Mouse (Mus musculus) gastrocnemius, postnatal 10 days (tissue): ENCODE data around the gene Tle1. TPM values are rescaled to one million over a fixed set of nuclear protein-coding genes. Genes with fewer than 3 reads are reported as not detected.

Source experiments
- DNase-seq: peaks from one replicate; pipeline ENCODE4 v3.0.0; 2021; ENCODE audit warnings: mixed read lengths
- total RNA-seq, 2 experiments: library from RNA; stranded (reverse); gene quantifications; 2 replicates each; pipeline ENCODE4 v1.2.3; 2021

Gene Tle1
- total RNA-seq, 2 experiments from 2014 or later: 27.2 to 27.4 TPM

DNA sequence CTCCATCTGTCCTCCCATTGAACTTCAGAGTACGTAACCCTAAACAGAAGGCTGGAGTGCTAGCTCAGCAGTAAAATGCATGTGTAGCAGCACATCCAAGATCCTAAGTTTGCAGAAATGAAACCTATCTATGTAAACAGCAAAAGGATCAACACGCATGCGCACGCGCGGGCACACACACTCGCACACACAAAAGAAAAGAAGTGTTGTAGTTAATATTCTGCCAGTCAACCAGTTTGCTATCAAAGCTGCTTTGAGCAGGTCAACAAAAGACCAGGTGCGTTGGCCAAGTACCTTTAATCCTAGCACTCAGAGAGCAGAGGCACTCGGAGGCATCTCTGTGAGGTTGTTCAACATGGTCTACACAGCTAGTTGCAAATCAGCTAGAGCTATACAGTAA, 35.0 kb downstream of the Tle1 start:
- no peak for DNase-seq

DNA sequence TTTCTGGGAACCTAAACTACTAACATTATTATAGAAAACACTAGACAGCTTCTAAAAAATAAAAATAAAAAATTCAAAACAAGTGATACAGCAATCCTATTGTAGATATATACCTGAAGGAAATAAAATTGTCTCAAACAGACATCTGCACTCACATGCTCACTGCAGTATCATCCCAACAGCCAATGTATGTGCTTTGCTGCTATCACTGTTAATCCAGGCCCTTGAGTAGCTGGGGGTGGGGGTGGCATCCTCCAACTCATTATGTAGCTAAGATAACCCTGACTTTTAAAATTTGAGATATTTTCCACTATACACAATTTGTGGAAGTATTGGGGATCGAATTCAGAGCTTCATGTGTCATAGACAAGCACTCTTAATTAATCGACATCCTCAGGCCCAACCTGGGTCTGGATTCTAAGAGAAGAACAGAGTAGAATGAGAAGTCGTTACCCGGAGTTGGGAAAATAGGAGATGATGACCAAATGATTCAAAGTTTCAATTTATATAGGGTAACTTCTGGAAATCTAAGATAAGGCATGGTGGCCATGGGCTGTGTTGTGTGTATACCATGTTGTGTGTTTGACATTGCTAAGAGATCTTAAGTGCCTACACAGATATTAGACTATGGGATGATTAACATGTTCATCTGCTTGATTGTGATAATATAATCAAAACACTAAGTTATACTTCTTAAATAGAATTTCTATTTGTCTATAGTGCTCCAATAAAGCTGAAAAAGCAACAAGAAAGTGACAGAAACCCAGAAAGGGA, 38.1 kb downstream of the Tle1 start:
- DNase-seq: no peak

DNA sequence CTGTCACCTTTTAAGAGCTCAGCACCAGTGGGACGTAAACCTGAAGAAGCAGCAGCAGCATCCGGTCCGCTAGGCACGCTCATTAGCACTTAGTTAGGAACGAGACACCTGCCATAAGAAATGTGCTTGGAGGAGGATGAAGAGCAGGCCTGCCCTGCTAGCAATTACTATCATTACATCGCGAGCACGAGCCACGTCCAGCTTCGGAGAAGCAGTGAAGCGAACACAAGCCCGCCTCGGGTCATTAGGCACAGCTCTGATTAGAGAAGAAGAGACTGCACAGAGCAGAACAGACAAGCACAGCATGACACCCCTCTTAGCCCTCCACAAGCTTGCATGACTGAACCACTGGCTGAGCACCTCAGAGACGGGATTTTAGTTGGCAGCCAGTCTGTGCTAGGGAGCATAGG, 40.6 kb downstream of the Tle1 start:
- DNase-seq: no peak

DNA sequence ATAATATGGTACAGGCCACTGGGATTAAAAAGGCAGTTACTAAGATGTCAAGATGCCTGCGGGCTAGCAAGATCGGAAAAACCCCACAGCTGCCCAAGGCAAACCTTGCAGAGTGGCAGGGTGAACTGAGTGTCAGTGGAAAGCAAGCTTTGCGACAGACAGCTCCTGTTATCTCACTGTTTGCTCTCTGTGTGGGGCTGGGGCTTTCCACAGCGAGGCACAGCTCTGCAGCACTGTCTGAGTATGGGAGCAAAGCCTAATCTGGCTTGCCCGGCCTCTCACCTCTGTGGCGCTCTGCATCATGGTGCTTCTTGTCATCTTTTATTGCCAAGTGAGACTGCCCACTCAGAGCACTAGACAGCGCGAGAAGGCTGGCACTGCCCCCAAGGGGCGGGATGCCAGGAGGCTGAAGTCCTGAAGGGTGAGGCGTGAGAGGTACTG, 42.8 kb downstream of the Tle1 start:
- peak; percentile 19 for DNase-seq

DNA sequence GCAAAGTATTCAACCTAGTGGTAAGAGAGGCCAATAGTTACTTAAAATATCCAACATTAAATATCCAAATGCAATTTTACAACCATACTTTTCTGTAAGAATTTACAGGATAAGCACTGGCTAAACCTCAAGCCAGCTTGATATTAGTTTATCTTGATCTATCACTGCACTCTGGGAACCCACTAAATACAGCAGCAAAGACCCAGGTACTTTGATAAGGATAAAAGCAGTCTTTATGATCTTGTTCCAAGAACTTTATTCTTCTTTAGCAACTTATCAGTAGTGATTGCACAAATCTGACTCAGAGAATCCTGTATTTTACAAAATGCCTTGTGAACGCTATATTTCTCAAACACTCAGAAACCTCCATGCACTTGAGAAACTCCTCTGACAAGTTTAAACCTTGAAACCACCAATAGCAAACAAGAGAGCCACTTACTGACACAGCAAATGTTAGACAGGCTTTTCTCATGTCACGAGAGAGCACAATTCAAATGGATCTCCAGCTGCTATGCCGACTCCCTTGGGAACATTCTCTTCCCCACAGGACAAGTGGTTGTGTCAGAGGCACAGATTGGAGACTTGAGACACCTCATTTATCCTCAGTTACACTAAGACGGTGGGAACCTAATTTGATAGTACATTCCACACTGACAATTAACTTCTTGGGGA, 50.1 kb downstream of the Tle1 start:
- DNase-seq: no peak

DNA sequence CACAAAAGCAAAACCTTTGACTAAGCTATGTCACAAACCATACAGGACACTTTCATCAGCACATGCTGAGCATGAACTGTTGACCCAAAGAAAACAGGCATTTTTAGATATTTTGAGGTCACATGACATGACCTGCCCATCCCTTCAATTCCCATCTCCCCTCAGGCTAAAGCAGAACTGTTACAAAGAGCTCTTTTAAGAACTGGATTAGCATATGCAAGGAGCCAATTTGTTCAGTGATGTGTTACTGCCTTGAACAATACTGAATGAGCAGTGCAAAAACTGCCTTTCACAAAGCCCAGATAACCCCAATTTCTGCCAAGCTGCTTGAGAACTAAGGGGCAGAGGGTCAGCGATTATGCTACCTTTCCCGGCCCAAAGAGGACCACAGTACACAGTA, 54.7 kb downstream of the Tle1 start:
- DNase-seq: no peak

DNA sequence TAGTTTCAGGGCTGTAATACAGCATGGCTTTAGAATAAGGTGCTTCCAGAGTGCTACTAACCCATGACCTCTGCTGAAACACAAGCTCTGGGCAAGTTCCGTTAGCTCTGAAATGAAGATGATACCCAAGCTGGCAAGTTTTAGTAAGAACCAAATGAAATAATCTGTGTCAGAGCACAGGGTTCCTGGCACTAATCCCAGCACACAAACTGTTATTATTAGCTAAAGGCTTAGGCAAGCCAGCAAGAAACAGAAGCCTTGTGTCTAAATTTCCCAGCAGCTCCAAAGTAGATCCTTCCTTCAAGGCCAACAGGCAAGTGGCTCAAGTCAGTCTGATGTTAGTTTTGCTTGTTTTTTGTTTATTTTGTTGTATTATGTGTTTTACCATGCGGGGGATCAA, 56.2 kb downstream of the Tle1 start:
- peak; percentile 32 for DNase-seq

DNA sequence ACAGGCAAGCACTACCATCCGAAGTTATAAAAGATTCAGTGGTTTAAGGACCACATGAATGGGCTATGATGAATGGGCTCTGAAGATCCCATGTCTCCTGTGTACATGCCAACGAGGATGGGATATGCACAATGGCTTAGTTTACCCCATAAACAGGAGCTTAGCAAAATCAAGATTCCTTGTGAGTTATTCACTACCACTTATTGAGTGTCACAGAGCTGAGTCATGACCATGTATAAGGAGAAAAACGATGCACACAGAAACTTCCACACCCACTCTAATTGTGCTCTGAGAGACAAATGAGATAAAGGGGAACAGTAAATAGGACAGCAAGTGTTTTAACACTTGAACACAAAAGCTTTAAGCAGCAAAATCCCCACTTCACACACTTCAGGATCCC, 60.0 kb downstream of the Tle1 start:
- DNase-seq: no peak

DNA sequence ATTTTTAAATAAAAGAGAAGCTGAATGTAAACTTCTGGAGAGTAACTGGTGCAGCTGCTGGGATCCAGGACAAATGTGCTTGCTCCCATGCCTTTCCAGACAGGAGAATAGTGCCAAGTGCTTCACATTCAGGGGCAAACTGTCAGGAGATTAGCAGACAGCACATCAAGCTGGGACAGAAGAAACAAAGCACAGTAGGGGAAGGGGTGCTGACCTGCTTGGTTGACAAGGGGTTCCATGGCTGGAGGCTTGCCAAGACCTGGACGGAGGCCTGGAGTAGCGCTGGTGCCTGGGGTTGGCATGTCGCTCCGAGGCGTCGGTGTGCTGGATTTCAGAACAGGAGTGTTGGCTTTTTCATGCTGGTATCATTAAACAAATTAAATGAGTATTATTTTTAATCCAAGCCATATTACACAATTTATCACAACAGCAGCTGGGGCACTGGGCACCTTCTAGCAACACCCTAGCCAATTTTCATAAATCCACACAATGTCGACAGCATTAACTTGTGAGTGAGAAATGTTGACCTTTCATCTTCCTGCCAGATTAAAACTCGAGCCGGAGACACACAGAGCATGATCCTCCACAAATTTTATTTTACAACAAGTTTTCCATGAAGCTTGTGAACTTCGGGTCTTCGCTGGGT, 61.1 kb downstream of the Tle1 start:
- peak; percentile 45 for DNase-seq

DNA sequence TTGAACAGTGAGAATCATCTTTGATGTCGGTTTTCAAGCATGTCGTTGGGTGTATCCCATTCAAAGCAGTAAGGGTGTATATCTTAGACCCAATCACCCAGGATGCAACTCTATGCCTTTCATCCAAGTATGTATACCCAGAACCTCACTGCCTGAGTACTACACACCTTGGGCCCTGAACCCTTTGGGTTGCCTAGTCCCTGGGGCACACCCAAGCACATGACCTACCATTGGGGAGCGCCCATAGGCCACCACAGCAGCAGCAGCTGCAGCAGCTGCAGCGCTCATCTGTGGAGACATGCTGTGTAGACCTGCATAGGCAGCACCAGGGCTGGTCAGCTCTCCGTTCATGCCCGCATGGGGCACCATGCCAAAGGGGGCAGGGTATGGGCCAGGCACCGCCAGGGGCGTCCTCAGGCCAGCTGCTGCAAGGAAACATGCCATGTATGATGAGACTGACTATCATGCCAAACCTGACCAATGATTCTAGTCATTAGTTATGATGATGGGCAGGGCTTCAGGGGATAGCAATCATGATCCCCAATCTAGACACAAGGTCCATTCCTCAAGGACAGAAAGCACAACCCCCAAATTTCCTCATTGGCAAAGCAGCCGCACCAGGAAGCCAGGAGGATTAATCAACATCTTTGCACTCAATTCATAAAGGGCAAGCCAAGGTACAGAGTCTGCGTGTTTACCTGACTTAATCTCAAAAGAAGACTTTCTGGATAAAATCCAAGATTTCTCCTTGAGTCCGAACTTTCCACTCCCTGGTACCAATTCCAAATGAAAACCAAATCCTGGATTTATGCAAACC, 62.2 kb downstream of the Tle1 start:
- DNase-seq: peak; percentile 13

DNA sequence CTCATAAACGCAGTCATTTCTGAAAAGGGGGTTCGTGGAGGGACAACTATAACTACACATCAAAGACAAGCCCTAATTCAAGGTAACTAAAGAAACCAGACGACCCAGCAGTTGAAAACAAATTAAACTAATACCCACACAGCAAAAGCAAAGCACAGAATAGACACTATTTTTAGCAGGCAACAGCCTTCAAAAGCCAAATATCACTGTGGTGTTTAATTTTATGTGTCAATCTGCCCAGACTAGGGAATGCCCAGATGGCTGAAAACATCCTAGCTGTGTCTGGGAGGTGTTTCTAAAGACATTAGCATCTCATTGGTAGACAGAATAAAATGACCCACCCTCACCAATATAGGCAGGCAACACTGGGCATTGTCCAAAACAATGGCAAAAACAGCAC, 68.1 kb downstream of the Tle1 start:
- no peak for DNase-seq

DNA sequence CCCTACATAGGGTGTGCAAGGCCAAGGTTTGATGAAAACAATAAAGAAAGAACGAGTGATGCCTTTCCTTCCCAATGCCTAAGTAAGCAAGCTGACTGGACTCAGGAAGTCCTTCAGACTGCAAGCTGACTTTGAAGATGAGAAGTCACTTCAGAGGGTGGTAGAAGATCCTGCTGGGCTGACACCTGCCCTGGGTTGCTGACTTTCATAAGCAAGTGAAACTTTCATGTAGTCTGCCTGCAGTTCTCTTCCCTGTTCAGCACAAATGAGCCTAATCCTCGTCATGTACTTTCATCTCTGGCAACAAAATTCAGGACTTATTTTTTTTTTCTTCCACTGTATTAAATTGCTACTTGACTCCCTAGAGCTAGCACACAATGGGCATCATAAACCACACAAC, 73.1 kb downstream of the Tle1 start:
- no peak for DNase-seq

DNA sequence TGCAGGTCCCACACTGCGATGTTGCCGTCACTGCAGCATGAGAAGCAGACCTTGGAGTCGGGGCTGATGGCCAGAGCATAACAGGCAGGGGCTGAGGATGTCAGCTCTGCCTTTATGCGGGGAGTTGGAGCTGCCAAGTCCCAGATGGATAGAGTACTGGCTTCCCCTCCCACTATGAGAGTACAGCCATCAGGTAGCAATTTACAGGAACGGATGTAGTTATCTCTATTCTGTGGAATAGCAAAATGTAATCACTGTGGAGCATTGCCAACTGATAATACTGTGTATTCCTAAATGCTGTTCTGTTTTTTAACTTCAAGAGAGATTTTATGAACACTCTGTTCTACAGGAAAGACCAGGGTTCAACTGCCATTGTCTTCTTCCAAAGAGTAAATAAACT, 75.9 kb downstream of the Tle1 start:
- DNase-seq: no peak

DNA sequence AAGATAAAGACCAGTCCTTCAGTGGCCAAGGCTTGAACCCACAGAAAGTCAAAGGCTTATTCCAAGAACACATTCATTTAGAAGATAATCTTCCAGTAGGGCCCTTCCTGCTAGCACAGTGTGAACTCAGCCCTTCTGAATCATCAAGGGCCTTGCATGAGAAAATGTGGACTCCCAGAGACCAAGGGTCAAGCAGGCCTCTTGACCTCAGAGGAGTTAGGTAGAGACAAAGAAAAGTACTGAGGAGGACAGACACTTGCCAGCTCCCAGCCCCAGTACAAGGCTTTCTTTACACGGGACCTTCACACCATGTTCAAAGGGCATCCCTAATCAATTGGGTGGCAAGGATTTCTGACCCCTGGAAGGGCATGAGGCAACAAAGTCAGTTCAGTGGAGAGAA, 77.9 kb downstream of the Tle1 start:
- DNase-seq: no peak

DNA sequence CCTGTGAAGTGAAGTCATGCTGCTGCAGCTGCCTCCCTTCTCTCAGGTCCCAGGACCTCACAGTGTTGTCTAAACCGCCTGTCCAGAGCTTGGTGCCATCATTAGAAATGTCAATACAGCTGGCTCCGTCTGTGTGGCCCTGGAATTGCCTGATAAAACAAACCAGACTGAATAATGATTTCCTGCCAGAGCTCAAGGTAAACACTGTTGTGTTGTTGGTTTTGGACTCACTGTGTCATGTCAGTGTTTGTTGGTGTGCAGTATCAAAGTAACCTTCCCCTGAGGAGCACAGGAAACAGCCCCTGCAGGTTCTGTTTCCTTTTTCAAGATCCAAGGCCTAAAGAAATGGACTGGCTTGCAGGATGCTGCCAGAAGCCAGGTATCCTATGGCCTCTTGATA, 78.4 kb downstream of the Tle1 start:
- no peak for DNase-seq

DNA sequence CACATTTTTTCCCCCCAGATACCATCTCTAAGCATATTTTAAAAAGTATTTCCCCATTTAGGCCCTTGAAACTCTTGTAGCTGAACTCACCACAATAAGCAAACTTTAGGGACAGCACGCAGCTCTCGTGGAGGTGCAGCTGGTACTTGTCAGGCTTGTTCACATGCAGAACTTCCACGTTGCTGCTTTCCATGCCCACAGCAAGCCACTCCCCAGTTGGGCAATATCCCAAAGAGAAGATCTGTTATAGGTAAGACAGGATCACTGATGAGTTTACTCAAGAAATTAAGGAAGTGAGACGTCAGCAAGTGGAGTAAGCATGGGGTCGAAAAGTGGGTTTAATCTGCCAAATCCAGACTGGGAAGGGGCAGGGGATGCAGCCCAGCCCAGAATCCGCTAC, 80.7 kb downstream of the Tle1 start:
- no peak for DNase-seq

DNA sequence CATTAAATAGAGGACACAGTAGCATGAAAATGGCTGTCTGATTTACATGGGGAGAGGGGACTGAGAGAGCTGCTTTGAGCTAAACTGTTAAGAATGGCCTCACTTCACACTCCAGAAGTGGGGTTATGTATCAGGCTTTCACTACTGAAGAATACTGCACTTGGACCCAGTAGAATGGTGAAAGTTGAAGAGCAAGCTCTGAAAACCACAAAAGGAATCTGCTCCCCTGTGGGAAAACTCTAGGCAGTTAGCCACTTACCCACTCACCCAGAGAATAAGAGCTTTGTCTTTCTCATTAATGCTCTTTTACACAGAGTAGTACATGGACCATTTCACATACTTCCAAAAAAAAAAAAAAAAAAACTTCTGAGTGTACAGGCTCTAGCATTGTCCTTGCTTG, 95.0 kb downstream of the Tle1 start:
- DNase-seq: no peak

DNA sequence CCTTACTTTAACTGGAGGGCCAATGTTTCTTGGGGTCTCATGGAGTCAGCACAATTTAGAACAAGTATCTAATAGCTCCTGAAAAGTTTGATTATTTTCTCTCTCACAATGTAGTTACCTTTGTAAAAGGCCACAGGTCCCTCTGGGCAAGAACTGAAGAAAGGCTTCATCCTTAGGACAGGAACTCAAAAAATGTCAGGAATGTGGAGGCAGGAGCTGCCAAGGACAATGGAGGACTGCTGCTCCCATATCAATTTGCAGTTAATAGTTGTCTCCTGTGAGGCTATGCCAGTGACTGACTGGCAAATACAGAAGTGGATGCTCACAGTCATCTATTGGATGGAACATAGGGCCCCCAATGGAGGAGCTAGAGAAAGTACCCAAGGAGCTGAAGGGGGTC, 96.5 kb downstream of the Tle1 start:
- no peak for DNase-seq

DNA sequence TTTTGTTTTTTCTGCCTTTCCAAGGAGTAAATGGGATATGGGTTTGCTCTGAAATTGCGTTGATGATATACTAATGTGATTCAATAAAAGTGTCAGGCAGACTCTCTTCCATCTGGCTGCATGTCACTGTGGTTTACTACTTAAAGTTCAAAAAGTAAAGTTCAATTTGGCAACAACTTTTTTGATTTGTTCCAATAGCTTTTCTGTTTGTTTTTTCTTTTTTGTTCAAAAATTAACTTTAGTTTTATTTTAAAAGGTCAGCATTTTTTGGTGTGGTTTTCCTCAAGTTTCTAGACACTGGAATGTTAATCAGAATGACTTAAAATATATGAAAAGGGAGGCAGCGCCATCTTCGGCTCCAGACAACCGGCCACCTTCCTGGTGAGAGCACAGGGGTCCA, 112.9 kb downstream of the Tle1 start:
- DNase-seq: no peak

DNA sequence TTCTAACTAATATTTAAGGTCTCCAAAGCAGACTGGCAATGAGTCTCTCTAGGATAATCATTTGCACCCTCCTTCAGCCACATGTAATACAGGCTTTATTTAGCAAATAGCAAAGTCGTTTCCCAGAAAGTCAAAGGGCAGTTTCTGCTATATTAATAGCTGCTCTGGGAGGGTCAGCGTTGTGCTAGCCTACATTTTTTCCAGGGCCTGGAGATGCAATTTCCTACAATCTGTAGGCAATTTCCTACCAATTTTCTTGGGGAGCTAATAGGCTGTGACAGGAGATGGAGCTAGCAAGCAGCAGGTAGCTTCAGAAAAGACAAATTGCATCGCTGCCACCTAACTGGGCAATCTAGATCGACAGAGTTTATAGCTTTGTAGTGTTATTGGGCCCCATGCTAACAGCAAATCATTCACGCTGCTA, 131.6 kb downstream of the Tle1 start:
- no peak for DNase-seq

DNA sequence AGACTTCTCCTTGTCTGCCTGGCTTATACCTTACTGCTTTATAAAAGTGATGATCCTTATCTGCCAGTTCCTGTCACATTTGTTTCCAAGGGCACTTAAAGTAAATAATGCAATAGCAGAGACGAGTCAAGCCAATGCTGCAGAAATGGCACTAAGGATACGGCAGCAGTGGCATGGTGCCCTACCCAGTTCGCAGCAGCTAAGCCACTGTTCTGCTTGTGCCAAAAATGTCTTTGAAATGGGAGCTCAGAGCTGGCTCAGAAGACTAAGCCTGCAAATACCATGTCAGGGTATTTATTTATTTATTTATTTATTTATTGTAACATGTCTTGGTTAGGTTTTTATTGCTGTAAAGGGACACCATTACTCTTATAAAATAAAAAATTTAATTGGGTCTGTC, 132.8 kb downstream of the Tle1 start:
- DNase-seq: peak; percentile 26
